Mouse (Mus musculus) limb, embryonic 10.5 days (tissue): ENCODE measurements around the gene Ppp1r14b. TPM values are rescaled to one million over a fixed set of nuclear protein-coding genes. Genes with fewer than 3 reads are reported as not detected.

Source experiments
- DNase-seq: peaks from one replicate; pipeline ENCODE4 v3.0.0-alpha.2; 2017; ENCODE audit warnings: low spot score
- H3K27ac ChIP-seq: fragments of 300-500 bp; sonication (generic); 2 replicates; pipeline ENCODE4 v1.5.1; 2016; ENCODE audit warnings: mild to moderate bottlenecking
- H3K27me3 ChIP-seq: fragments of 300-500 bp; sonication (generic); 2 replicates; pipeline ENCODE4 v1.6.1; 2016; ENCODE audit warnings: low read depth, mild to moderate bottlenecking; ENCODE audit not compliant: poor library complexity, severe bottlenecking
- H3K36me3 ChIP-seq: fragments of 300-500 bp; sonication (generic); 2 replicates; pipeline ENCODE4 v1.6.1; 2016; ENCODE audit warnings: mild to moderate bottlenecking, moderate library complexity
- H3K4me1 ChIP-seq: fragments of 300-500 bp; sonication (generic); 2 replicates; pipeline ENCODE4 v1.6.1; 2016
- H3K4me3 ChIP-seq: fragments of 300-500 bp; sonication (generic); 2 replicates; pipeline ENCODE4 v1.5.1; 2016; ENCODE audit warnings: mild to moderate bottlenecking, moderate library complexity
- H3K9me3 ChIP-seq: fragments of 300-500 bp; sonication (generic); replicated peaks from 2 replicates; pipeline ENCODE4 v1.6.1; 2016; ENCODE audit warnings: mild to moderate bottlenecking
- WGBS: fragments of 180-500 bp; shearing (Covaris S2); methylation state at CpG from one replicate; pipeline ENCODE4 v1.1.7; 2016; 5-methylcytosine and 5-hydroxymethylcytosine counted together
- polyA plus RNA-seq: library from polyadenylated mRNA; unstranded; fragments of >200 nt; fragmentation: Nextera tagmentation; extraction: Ambion mirVana; gene quantifications from 2 replicates; pipeline ENCODE4 v1.2.1, GENCODE M21; 2016

The Ppp1r14b gene
- polyA plus RNA-seq, 1 experiment from 2014 or later = 245 TPM

DNA sequence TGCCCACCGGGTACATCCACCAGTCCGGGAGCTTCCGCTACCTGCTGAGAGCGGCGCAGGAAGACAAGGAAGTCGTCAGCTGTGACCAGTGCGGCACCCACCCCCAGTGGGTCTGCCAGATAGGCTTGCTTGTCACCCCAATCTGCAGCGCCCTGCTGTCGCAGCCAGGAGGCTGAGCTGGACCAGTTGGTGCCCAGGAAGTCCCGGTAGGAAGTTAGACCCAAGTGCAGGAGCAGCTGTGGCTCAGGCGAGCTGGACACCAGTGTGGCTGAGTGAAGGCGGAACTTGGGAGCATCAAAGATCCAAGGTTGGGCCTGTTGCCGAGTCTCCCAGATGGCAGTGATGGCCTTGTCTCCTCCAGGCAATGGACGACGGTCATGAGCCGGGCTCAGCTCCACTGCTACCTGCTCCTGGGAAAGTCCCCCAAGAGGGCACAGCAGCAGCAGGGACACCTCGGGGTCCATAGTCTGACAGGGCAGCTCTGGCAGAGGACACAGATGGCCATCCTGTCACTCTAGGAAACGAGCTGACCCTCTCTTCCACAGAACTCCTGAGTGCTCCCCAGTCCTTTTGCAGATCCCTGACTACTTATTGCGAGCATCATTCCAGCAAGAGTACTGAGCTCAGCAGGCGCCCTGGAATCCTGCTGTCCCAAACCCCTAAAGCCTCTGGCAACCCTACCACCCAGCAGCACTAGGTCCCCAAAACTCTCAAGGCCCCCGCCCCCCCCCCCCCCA is 20.7 kb downstream of the Ppp1r14b start:
- Histone ChIP-seq H3K27ac (peak overlapping the region; percentile 81), H3K4me1 (peaks cover 46% of the 10 kb centered on the region), H3K4me3 (peak overlapping the region; percentile 60), H3K36me3 (peaks cover 26% of the 10 kb centered on the region), H3K9me3 (no peaks in the 10 kb centered on the region), H3K27me3 (no peaks in the 10 kb centered on the region)
- no peak for DNase-seq
- 55% methylated on average over 21 of the region's 21 CpGs for WGBS

DNA sequence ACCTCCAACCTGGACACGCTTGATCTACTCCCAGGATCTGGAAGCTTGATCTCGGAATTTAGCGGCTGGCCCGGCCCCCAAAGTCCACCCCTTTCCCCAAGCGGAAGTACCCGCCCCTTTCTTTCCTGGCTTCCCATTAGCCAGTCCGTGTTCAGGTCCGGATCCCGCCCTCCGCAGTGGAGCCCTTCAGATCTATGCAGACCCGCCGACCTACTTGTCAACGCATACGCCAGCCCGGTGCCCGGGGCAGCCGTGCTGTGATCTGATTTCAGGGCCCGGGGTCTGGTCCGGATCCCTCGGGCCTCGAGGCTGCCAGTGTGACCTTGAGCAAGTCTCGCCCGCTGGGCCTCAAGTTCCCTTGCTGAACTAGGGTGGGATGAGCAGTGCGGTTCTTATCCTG is 21.2 kb downstream of the Ppp1r14b start, which contains the start of the genes Nudt22 and Trpt1:
Gene Nudt22 (minus strand): TSS at position 112 of the 400 bp plus-strand sequence.
Gene Trpt1 (plus strand): TSS at position 126 of the 400 bp plus-strand sequence.
- peak; percentile 91 for DNase-seq
- WGBS = under 1% methylated on average over 24 of the region's 24 CpGs
- peaks cover 46% of the 10 kb centered on the region for H3K4me1 ChIP-seq
- peak within 1 kb of the TSS; percentile 81 for H3K27ac ChIP-seq
- H3K4me3 ChIP-seq = peak within 1 kb of the TSS; percentile 60
- H3K27me3 ChIP-seq = no peaks in the 10 kb centered on the region
- H3K36me3 ChIP-seq = peaks cover 27% of the 10 kb centered on the region
- H3K9me3 ChIP-seq = no peaks in the 10 kb centered on the region

DNA sequence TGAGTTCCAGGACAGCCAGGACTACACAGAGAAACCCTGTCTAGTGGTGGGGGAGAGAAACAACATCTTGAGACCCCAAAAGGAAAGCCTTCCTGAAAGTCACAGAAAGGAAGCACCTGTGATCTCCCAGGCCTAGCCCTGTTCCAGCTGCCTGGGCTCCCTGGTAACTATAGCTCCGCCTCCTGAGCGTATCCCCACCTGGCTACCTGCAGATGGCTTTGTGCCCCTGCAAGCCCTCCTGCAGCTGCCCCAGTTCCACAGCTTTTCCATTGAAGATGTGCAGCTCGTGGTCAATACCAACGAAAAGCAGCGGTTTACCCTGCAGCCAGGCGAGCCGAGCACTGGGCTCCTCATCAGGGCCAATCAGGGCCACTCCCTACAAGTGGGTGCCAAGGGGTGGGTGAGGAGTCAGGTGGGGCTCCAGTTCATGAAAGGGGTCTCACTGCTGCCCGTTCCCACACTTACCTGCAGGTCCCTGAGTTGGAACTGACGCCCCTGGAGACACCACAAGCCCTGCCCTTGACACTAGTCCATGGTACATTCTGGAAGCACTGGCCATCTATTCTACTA is 23.0 kb downstream of the Ppp1r14b start:
- H3K4me1 ChIP-seq = peaks cover 37% of the 10 kb centered on the region
- H3K9me3 ChIP-seq = no peaks in the 10 kb centered on the region
- no peak for DNase-seq
- H3K4me3 ChIP-seq = no peak overlapping the region
- H3K36me3 ChIP-seq = peaks cover 44% of the 10 kb centered on the region
- WGBS = 82% methylated on average over 9 of the region's 9 CpGs
- H3K27ac ChIP-seq = no peak overlapping the region
- no peaks in the 10 kb centered on the region for H3K27me3 ChIP-seq

DNA sequence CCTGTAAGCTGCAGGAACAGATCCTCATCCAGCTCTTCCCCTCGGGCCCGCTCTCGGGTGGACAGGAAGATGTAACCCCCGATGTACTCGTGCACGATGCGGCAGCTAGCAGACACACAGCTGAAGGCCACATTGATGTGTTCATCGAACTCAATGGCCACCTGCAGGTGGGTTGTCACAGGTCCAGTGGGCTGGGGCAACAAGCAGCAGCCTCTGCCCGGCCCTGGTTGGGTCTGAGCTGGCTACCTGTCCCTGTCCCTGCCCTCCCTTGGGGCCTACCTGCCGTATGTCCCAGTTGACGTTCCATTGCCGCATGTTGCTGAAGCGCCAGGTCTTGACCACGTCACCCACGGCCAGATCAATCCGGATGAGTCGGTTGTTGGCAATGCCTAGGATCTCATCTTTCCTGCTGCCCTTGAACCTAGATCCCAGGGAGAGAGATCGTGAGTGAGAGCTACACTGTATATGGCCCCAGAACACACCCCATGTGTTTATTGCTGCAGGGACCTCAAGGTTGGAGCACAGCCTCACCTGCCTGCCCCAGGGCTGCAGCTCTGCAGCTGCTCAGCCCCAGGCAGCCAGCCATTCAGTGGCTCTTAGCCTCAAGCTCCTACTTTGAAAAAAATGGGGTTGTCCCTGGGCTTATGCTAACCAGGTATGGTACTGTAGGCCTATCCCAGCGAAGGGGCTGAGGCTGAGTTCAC is 24.7 kb downstream of the Ppp1r14b start:
- Histone ChIP-seq H3K27me3 (no peaks in the 10 kb centered on the region), H3K36me3 (peaks cover 47% of the 10 kb centered on the region), H3K27ac (no peak overlapping the region), H3K4me1 (peaks cover 24% of the 10 kb centered on the region), H3K4me3 (no peak overlapping the region), H3K9me3 (no peaks in the 10 kb centered on the region)
- no peak for DNase-seq
- 93% methylated on average over 19 of the region's 19 CpGs for WGBS

DNA sequence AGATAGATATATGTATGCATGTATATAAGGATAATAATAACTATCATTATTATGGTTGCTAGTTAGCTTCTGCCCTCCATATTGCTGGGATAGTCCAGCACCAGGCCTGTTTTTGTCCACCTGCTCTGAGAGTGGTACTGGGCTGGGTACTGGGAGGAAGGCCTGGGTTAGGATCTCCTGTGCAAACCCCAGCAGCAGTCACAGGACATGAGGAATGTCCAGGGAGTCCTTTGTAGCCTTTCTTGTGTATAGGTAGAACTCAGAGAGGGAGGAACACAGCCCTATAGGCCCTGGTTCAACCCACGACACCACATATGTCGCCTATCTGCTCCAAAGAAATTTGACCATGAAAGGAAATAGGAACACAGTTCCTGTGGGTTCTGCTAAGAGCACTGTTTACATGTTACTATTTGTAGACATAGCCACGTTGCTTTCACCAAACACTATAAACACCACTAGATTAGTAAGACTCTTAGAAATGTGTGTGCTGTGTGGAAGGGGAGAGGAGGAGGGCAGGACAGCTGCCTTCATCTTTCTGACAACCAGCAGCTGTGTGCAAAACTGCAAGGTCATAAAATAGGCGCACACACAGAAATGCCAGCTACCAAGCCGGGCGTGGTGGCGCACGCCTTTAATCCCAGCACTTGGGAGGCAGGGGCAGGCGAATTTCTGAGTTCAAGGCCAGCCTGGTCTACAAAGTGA is 32.3 kb downstream of the Ppp1r14b start:
- no peak for DNase-seq
- Histone ChIP-seq H3K4me3 (no peak overlapping the region), H3K27ac (no peak overlapping the region), H3K4me1 (no peaks in the 10 kb centered on the region), H3K27me3 (no peaks in the 10 kb centered on the region), H3K36me3 (0 out of 2 replicates have a peak, but pooled peaks cover 16% of the 10 kb centered on the region), H3K9me3 (no peaks in the 10 kb centered on the region)
- 87% methylated on average over 9 of the region's 9 CpGs for WGBS

DNA sequence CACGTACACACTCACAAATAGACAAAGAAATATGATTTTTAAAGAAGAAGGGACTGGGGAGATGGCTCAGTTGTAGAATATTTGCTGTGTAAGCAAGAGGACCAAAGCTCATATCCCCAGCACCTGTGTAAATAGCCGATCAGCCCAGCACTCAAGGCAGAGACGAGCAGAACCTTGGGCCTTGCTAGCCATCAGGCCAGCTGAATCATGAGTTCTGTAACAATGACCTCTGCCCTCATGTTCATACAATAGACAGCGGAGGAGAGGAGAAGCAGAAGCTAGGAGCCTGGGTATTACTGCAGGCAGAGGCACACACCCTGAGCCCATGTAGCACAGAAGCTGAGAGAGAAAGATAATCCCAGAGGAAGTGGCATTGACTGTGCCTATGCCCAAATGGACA is 37.7 kb downstream of the Ppp1r14b start:
- DNase-seq = no peak
- 88% methylated on average over 4 of the region's 4 CpGs for WGBS
- H3K4me1 ChIP-seq = no peaks in the 10 kb centered on the region
- no peak overlapping the region for H3K4me3 ChIP-seq
- H3K27me3 ChIP-seq = no peaks in the 10 kb centered on the region
- peaks cover 36% of the 10 kb centered on the region for H3K36me3 ChIP-seq
- H3K27ac ChIP-seq = no peak overlapping the region
- no peaks in the 10 kb centered on the region for H3K9me3 ChIP-seq

DNA sequence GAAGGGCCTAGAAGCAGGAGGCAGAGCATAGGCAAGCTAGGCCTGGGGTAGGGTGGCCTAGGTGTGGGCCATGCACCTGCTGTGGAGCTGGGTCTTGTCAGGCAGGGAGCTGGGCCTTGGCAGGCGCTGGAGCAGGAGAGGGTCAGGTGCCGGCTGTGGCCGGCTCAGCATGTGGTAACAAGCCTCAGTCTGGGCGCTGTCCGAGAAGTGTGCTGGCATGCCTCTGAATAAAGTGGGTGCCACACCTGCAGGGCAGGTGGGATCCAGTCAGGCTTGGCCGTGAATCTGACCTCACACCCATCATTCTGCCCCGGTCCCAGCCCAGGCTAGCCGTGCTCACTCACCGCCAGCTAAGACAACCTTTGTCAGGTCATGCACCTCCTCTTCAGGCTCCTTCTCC is 39.2 kb downstream of the Ppp1r14b start:
- Histone ChIP-seq H3K4me1 (no peaks in the 10 kb centered on the region), H3K4me3 (no peak overlapping the region), H3K9me3 (no peaks in the 10 kb centered on the region), H3K36me3 (peaks cover 52% of the 10 kb centered on the region), H3K27ac (no peak overlapping the region), H3K27me3 (no peaks in the 10 kb centered on the region)
- WGBS = 88% methylated on average over 9 of the region's 9 CpGs
- DNase-seq = no peak

DNA sequence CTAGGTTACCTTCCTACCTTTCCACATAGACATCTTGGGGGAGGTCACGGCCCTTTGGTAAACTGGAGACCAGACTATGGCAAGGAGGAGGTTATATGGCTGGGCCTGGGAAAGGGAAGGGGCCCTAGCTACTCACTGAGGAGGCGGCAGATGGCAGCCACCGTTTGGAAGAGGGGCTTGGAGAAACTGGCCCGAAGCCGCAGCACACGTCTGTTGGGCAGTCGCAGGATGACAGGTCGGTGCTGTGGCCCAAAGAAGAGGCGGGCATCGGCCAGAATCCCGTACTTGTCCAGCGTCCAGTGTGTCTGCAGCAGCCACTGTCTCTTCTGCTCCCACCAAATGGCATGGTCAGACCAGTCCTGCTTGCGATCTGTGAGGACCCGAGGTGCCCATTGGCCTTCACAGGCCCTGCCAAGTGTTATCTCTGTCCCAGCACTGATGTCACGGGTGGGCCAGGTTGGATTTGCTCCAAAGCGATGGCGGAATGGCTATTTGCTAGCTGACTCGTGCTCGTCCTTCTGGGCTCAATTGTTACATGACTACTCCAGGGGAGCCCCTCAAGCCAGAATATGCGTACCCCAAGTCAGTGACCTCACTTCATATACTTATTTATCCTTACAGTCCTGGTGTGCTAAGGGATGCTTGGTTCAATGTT is 39.8 kb downstream of the Ppp1r14b start:
- H3K4me1 ChIP-seq = no peaks in the 10 kb centered on the region
- DNase-seq = no peak
- no peaks in the 10 kb centered on the region for H3K27me3 ChIP-seq
- H3K27ac ChIP-seq = no peak overlapping the region
- H3K4me3 ChIP-seq = no peak overlapping the region
- WGBS = 90% methylated on average over 20 of the region's 20 CpGs
- H3K9me3 ChIP-seq = no peaks in the 10 kb centered on the region
- H3K36me3 ChIP-seq = peaks cover 58% of the 10 kb centered on the region

DNA sequence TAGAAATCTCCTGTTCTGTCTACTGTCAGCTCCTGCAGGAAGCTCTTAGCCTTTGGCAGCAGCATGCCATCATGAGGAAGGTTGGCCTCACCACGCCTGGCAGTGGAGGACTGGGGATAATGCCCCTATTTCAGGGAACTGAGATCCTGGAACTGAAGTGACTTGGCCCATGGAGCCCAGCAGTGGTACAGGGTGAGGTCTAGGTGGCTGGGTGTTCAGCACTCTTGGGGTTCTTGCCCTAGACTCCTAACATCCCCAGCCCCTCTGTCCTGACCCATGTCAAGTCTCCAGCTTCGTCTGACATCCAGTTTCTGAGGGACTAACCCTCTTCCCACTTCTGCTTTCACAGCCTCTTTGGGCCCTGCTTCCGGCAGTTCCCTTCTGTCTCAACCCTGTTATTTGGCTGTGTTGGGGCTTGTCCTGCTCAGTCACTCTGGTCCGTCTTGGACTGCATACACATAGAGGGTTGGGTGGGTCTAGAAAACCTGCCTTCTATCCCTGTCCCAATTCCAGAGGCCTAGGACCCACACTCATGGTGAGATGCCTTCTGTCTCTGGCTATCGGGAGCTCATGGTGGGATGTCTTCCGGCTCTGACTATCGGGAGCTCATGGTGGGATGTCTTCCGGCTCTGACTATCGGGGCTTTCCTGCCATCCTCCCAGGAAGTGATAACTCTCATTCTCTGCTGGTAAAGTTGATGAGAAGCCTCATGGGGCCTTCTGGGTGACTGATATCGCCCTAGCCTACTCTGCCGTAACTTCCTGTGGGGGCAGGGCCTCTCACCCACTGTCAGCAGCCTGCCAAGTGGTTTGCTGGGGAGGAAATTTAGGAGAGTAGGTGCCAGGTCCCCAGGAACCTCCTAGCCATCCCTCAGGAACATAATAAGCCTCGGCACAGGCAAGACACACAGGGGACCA is 43.0 kb downstream of the Ppp1r14b start:
- Histone ChIP-seq H3K4me3 (no peak overlapping the region; the same call in 1 of the 2 replicates), H3K9me3 (no peaks in the 10 kb centered on the region), H3K4me1 (no peaks in the 10 kb centered on the region), H3K27me3 (no peaks in the 10 kb centered on the region), H3K27ac (0 out of 2 replicates have a peak overlapping the region, but pooled peaks have one; percentile 27), H3K36me3 (peaks cover 84% of the 10 kb centered on the region)
- no peak for DNase-seq
- 77% methylated on average over 12 of the region's 12 CpGs for WGBS

DNA sequence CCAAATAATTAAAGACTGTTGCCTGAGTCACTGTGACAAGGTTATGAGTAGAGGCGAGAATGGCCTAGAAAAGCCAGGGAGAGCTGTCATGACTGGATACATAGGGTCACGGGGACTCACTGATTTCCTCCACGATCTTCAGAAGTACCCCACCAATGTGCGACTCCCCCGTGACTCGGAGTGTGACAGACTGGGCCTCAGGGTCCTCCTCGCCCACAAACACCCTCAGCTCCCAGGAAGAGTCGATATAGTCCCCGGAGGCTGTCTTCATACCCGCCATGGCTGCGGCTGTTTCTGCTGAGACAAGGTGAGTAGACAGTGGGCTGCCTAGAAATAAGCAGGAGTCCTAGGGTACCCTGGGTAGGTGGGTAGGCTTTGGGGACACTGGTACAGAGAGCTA is 43.8 kb downstream of the Ppp1r14b start:
- Histone ChIP-seq H3K4me3 (no peak overlapping the region), H3K4me1 (no peaks in the 10 kb centered on the region), H3K9me3 (no peaks in the 10 kb centered on the region), H3K27ac (no peak overlapping the region), H3K27me3 (no peaks in the 10 kb centered on the region), H3K36me3 (peaks cover 88% of the 10 kb centered on the region)
- 94% methylated on average over 11 of the region's 11 CpGs for WGBS
- no peak for DNase-seq

DNA sequence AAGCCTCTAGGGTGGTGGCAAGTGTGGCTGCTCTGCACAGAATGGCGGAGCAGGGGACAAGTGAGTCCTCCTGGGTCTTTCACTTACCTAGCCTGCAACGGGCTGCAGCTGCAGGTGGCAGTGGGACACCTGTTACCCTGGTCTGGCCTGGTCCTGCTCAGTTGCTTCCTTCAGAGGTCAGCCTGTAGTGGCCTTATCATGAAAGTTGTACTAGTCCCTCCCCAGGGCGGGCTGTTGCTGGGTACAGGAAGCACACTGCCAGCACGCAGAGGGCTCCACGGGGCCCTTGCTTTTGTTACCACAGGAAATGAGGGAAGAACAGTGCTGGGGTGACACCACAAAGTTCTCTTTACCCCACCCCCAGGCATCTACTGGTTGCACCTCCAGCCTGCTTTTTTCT is 44.4 kb downstream of the Ppp1r14b start, which contains the start of gene Fermt3:
Gene Fermt3 (minus strand): TSS at position 279 of the 400 bp plus-strand sequence.
- DNase-seq = no peak
- no peak within 1 kb of the TSS for H3K27ac ChIP-seq

More for the DNA sequence above, 44.4 kb downstream of the Ppp1r14b start, which contains the start of gene Fermt3:
- Histone ChIP-seq H3K36me3 (peaks cover 88% of the 10 kb centered on the region), H3K27me3 (no peaks in the 10 kb centered on the region), H3K4me1 (no peaks in the 10 kb centered on the region), H3K4me3 (no peak within 1 kb of the TSS), H3K9me3 (no peaks in the 10 kb centered on the region)
- WGBS = 84% methylated on average over 5 of the region's 5 CpGs
